Mouse (Mus musculus) kidney, adult 11 months (tissue): ENCODE measurements around the gene Sfi1.
"Not testable (repeated sequence)": the region's sequence is repeated elsewhere in the genome, so short reads cannot be mapped to it uniquely, and the experiment has no call there.

Experiments
- DNase-seq: peaks from one replicate; pipeline ENCODE4 v3.0.0; 2022

The Sfi1 gene

GRCm38 (mm10) chr11:3101072-3101874 is 92.0 kb downstream of the Sfi1 start:
- no peak for DNase-seq

GRCm38 (mm10) chr11:3100066-3100645 is 93.1 kb downstream of the Sfi1 start:
- DNase-seq: not testable (repeated sequence)
